Mouse (Mus musculus) small intestine, adult 2 months (tissue): ENCODE data around the gene Cacna1e.

Source experiments
- CTCF ChIP-seq: fragments of 200-500 bp; IDR thresholded peaks from 2 replicates; pipeline ENCODE4 v1.5.1; 2012; ENCODE audit warnings: low read depth, mild to moderate bottlenecking, control low read depth, inconsistent platforms, low read length, moderate library complexity, mixed read lengths; ENCODE audit not compliant: insufficient replicate concordance, insufficient read length; ENCODE audit errors: extremely low read depth
- POLR2A ChIP-seq: fragments of 200-500 bp; IDR thresholded peaks from 2 replicates; pipeline ENCODE4 v1.6.1; 2012; ENCODE audit warnings: low read depth, mild to moderate bottlenecking, control low read depth, inconsistent platforms, low read length, moderate library complexity

GRCm38 (mm10) chr1:154615759-154616158 lies 268.5 kb downstream of the Cacna1e start:
- no peak for TF ChIP-seq POLR2A
- no peak for TF ChIP-seq CTCF
